Mouse (Mus musculus) gonadal fat pad, adult 2 months (tissue): ENCODE measurements at regions not wholly inside any gene's neighbourhood (a gene's known extent, or its start where the extent isn't known, plus 50 kb on each side); places are given as distances from the start of the nearest gene placed in this dataset.

Experiments used
- DNase-seq: peaks from one replicate; pipeline ENCODE4 v3.0.0-alpha.2; 2012; ENCODE audit warnings: low read depth

DNA sequence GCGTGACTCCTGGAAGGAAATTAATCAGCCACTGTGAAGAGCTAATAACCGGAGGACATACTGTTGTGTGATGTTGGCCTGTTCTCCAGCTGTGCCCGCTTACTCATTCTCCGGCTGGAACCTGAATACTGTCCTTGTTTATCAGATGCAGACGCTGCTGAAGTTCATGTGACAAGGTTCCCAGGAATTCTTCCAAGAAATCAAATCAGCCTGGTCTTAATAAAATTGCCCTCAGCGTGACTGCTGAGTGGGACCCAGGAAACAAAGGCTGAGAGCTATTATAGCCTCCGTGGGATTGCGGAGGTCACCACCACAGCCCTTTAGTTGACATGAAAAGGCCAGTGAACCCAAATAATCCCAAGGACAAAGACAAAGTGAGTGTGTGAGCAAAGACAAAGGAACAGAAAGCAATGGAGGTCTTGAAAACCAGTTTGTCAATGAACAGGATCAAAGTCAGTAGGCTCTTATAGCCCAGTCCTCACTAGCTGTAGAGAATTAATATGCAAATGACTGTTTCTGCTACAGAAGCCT, 460.9 kb upstream of the Intu start:
- no peak for DNase-seq

DNA sequence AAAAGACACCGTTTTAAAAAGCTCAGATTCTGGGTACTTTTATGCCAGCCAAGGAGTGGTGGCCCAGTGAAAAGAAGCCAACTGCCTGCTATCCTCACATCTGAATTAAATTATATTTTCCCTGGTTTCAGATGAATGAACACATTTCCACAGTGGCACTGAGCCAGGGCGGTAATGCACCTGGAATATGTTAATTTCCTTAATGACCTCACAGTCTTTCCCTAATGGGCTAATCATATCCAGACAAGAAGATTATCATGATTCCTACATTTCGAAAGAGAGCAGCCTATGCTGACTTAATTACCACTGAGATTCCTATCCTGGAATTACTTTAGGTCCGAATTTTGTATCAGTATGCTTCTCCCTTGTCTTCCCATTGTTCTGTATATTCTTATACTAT, 454.3 kb upstream of the Intu start:
- no peak for DNase-seq

DNA sequence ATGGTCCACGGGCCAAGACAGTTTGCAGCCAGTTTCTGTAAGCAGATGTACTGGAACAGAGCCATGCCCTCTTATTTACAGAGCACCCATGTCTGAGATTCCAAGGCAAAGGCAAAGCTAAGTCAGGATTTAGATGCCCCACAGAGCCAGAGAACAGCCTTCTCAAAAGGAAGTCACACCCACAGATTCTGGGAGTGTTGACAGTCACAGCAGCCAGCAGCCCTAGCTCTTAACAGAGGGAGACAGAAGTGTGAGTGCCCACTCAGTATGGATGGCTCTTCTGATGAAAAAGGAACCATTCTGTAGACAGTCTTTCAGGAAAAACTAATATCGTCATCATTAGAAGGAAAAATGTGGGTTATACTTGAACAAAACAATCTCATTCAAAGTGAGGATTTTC, 446.0 kb upstream of the Intu start:
- DNase-seq = no peak

DNA sequence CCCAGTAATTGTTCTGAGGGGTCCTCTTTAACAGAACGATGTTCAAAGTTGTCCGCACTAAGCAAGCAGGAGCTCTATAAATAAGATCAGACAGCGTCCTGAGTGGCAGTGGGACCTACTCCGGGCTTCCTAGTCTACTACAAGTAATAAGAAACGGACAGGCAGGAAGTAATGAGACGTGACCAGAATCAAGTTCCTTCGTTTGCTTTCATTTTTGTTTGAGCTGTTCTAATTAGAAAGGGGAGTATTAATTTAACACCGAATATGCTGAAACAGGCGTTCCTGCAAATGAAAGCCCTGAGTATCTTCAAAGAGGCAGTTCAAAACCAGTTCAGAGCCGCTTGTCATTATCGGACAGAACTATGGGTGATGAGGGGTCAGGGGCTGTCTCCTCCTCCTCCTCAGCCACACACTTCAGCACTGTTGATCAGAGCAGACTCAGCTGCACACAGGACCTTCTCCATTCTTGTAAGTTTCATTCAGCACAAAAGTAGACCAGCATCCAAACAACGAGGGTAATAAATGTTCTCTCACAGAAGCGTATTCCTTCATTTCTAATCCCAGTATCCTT, 439.2 kb upstream of the Intu start:
- no peak for DNase-seq

DNA sequence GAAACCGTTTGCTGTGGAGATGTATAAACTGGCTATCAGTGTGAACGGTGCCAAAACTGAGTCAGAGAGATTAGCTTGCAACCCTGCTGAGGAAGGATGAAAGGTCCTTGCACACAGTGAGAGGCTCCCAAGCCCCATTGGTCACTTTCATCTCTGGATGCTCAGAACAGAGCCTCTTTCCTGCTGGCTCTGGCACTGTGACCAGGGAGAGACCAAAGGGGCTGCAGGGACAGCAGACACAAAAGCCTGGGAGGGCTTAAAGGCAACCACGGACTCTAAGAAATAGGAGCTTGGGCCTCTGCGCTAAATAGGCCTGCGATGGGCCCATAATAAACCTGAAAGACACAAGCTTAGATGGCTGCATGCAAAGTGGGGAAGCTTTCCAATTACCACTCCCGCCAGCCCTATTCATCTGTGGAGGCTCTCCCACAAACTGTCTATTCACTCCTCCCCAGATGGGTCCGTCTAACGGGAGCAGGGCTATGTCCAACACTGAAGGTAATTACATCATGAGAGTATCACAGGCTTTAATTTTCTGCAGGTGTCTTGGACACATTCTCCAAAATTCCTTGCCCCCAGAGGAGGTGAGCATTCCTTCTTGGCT, 438.2 kb upstream of the Intu start:
- DNase-seq = no peak

DNA sequence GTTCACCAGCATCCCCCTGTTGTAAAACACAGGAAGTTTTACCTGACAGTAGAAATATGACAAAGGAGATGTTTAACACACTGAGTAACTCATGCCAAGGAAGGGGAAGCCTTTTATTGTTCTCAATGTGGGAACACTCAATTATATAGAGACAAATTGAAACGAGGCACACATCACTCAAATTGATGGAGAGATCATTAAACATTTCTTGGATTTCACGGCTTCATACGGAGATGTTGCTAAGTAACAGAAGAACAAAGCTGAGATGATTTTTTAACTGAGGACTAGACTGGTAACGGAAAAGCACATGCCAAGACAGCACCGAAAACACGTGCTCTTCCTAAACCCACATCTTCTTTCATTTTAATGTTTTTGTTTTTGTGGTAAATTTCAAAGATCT, 437.0 kb upstream of the Intu start:
- no peak for DNase-seq

DNA sequence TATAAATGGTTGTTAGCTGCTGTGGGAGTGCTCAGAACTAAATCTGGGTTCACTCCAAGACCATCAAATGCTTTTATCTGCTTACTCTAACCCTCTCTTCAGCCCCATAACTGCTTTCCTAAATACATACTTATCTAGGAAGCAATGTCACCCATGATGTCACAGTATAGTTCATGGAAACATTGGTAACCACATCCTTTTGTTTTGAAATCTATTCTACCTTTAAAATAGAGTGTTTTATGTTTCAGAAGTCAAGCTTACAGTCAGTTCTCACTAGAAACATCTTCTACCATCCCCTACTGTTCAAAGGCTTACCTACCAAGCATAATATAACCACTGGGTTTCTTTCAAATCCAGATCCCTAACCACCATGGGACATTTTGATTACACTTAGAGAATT, 436.4 kb upstream of the Intu start:
- no peak for DNase-seq

DNA sequence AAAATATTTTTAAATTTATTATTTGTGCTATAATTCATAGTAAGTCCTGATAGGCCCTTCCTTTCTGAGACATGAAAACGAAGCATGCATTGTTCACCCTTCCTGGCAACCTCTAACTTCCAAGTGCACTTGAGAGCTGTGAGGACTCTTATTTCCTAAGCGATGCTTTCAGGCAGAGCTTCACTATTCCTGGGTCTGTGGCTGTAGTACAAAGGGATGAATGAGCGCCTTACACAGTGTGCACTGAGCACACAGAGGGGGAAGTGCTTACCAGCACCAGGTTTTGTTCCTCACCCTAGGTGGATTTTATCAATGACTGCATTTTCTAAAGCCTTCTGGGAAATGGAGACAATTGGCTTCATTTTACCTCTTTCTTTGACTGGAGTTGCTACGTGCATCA, 428.4 kb upstream of the Intu start:
- DNase-seq = no peak

DNA sequence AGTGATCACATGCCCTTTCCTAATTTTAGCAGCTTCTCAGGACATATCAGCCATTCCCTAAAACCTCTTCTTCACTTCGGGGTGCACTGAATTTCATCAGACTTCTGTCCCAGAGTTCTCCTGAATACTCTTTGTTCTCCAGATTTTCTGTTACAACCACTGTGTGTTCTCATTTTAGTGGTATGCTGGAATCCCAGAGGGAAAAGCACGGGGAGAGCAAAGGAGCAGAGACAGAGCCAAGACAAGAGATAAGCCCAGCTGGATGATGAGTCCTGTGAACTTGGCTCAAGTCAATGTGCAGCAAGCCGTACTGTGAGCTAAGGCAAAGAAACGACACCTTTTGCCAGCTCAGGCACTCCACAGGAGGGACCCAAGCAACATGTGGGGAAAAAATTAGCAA, 416.3 kb upstream of the Intu start:
- DNase-seq = no peak

DNA sequence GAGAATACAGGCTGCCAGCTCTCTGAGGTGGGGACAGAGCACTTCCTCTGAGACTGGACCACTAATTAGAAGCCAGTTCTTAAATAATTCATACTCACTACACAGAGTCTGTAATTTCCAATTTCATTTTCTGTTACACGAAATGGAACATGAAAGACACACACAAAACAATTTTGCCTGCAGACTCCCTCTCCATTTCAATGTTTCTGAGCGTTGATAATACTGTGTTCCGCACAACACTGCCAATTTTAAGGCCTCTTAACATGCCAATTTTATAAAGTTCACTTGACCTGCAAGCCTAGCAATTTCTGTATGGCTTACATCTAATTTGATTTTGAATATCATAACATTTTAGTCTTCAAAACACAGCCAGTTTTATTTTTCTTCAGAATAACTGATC, 412.5 kb upstream of the Intu start:
- no peak for DNase-seq

DNA sequence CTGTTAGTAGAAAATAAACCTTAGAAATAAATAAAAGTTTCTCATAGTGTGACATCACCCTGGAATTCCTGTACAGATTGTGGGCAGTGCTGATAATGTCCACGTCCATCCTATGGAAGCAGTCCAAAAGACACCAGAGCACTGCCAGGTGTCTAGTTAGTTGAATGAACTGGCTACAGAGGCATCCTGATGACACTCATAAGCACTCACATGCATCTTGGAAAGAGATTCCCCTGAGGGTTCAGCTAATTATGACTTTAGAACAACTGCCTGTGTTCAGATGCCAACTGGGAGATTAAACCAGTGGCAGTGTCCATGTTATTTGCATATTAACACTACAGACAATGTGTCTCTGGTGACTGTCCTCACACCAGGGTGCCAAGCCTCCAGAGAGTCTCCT, 411.6 kb upstream of the Intu start:
- DNase-seq = no peak

DNA sequence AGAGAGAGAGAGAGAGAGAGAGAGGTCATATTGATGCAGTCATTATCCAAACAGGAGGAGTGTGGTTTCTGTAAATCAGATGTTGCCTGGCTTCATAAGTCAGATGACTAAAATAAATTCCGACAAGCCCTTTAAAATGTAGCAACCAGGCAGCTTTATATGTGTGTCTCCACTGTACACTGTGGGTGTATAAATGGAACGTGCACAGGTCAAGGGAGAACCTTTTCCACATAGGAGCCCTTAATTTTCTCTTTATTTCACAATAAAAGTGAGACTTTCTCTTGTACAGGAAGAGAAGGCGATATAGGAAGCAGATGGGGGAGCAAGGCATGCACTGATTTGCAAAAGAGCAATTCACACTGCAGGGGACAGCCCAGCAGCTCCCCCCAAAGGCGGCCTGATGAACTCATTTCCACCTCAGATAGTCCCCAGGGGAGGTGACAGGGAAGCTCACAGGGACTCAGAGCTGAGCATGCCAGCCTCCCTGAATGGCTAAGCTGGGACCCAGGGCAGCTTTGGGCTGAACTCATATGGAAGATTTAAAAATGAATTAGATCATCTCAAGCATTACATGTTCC, 410.7 kb upstream of the Intu start:
- DNase-seq = no peak

DNA sequence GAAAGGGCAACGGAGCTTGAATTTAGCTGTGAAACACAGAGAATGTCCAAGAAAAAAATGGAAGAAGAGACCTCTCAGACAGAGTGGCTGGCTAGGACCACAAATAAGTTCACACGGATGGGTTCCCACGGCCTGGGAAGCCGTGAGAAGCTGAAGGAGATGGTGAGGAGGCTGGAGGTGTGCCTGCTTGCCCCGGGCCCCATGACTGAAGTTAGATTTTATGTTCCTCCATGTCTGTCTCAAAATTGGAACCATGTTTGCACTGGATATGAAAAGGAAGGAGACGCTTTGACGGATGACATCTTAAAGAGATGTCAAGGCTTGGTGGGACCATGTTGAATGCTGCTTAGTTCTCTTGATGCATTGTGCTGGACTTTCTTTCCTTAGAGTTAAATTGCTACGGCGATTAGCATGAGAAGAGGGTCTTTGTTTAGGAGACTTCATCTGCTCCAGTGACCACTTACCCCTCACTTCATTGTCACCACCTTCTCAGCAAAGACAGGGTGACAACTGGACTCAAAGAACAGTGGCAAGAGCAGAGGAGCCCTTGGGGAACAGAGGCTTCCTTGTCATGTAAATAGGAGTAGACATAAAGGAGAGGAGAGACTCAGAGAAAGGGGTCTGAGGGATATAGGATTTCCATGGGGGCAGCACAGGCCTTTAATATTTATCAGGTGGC, 407.4 kb upstream of the Intu start:
- no peak for DNase-seq

DNA sequence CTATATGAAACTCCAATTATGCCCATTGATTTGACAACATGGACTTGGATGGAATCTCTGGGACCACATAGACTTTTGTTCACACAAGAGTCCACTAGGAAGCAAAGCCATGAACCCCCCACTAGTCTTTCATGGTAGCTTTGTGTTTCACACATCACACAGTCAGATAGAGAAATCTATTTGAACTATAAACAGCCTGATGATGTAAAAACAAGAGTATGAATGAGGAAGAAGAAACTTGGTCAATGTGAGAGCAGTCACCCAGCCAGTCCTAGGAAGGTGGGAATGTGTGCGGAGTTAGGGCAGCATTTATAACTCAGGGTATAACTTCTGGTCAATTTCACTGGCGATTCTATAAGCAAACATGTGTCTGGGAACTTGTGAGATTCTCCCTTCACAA, 404.2 kb upstream of the Intu start:
- no peak for DNase-seq

DNA sequence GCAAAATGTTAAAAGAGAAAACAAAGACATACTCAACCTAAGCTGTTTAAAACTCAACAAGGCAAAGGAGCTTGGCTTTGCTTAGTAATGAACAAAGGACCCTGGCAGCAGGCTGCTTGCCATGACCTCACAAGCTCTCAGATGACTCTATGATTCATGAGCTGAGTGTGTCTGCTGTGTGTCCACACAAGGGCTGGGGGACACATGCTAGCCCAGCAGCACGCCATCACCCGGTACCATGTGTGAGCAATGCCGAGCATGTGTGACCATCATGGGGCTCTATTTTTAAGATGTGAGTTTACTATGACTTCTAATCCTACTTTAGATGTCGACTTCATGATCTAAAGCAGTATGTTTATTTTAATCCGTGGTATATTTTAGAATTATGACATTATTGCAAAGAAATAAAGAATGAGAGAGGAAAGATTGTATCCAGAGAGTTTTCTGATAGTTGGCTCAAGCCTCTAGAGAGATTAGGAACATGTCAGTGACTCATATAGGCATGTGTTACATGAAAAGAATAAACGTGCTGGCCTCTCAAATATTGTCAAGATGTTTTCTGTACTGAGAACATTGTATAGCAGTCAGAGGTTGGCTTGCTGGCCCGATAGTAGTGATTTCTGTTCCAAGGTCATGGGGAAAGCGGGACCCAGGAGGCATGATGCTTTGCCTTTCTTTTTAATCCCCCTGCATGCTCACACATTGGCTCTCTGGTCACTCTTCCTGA, 400.1 kb upstream of the Intu start:
- DNase-seq = no peak

DNA sequence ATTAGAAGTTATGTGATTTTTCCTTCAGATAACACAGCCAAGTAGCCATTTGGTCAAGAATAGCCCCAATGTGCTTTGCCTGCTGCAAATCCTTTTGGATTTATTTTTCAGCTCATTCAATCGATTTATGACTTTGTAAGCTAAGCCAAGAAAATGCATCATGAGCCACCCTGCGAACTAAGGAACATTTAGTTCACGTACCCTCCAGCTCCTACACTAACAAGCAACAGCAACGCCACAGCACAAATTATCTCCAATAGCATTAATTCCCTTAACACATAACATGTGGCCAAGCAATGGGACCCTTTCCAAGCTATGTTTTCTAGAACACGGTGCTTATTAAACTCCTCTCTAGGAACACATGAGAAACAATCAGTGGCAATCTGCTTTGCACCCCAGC, 392.4 kb upstream of the Intu start:
- DNase-seq = no peak

DNA sequence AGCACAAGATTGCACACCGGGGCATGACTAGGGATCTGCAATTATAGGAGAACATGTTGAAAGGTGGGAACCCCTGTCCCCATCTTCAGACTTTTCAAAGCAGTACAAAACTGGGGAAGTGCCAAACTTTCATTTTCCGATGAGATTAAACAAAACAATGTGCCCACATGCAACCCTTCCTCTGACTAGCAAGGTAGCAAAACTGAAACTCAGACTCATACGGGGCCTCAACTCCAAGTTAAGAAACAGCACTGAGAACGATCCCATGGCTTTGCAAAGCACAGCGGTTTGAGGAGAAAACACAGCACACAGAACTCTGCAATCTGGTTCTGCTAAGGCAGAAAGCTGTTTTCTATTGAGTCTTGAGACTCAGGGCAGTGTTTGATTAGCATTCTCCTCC, 388.9 kb upstream of the Intu start:
- DNase-seq = no peak

DNA sequence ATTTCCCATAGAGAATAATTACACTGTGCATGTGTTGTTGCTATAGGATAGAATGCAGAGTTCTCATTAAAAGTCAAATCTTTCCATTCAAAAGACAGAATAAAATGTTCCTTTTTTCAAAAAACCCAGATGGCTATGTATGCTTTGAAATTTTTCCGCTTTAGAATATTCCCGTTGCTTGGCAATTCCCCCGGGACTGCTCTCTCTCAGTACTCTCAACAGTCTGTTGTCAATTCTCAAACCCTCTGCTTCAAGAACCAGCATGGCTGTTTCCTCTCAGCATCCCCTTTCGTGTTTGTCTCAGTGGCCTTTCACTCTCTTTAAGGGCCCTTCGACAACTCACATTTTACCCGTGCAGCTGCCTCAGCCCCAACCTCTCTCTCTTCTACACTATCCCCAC, 372.5 kb upstream of the Intu start:
- DNase-seq = no peak

DNA sequence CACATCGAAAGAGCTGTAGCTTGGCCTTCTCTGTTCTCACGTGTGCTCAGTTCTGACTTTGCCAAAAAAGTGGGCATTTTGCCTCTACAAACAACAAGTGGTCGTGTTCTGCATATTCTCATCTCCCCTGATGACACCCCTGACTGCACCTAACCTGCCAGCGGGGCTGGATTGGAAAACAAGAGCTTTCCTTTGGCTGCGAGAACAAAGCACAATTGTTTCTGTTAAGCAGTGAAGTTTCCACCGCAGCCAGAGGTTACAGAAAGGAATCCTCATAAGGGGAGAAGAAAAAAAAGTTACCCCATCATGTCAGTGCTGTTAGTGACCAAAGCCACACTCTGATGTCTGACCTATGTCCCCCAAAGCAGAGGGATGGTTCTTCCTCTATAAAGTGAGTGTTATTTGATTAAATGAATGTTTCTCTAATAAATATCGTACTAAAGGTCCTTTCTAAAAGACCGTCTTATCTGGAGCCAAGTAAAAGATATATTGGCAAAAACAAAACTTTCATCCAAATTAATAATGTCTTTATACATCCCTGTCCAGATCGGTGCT, 371.4 kb upstream of the Intu start:
- no peak for DNase-seq

DNA sequence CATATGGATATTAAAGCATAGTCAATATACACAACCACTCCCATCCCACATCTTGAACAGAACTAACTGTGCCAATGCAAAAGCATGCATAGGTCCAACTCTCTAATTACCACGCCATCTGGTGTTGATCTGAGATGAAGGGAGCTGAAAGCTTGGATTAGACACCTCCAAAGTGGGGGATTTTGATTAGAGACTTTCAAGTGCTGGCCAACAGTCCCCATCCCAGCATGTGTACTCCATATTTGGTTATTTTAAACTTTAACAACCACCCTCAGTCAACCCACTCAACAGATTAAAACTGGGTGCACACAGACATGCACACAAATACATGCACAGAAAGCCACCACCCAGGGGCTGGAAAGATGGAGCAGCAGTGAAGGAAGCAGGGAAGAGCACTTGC, 366.9 kb upstream of the Intu start:
- DNase-seq = no peak

DNA sequence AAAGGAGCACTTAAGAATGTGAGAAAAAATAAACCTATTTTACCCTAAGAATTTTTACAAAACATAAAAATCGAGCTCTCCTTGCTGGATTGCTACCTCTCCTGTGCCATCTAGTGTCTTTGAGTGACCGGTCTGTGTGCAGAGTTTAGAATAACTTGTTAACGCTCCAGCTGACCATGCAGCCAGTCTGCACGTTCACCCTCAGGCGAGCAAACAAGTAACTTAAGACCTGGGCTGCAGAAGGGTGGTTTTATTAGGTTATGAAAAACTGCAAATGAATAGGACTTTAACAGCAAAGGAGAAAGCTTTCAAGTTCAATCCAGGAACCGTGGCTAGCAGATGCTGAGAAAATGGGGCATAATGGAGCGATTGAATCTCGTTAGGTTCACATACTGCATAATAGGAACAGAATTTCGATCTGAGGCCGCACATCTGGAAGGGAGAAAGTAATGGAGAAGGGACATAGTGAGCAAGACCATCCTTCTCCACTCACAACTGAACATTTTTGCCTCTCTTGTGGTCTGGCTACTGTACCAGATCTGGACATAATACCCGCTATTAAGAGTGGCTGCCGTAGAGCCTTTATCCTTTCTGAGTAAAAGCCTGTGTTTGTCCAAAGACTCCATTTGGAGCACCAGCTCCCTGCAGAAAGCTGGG, 363.0 kb upstream of the Intu start:
- no peak for DNase-seq

DNA sequence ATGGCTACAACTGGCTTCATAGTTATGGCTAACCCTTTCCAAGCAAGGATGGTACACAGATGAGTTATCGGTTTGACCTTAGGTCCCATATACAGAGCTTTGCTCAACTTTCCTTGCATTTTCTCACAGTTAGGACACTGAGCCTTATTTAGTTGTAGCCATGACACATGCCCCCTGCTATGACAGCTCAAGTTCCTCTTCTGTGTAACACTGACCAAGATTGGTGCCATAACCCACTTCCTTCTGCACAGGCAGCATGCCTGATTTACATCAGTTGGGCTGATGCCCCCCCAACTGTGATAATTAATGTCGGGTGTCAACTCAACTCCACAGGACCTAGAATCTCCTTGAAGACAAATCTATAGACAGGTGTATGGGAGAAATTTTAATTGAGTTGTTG, 361.5 kb upstream of the Intu start:
- no peak for DNase-seq
